Comparison of ENCODE assay signal across 7 mouse cellular contexts in the genomic region with DNA sequence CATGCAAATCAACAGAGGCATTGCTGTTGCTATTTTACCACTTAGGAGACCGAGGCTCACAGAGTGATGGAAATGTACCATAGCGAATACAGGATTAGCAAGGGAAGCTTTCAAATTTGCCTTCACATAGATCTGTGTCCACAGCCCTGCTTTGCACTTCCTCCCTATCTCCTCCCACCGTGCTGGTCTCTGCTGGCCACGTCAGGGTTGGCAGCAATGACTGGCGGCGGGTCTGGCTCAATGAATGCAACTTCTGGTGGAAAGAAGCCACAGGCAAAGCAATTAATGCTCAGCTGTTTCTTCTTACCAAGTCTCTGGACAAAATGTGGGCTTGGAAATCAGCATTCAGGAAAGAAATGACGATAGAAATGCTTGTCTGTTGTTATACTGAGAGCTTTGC.
DNase-seq lines count a peak whose midpoint lies in the region; ATAC-seq and TF ChIP-seq lines count a peak whose summit lies in the region.

No protein-coding gene starts in this region.

- ATAC-seq in kidney, postnatal 0 days (replicated peaks; ENCODE audit: low FRiP score, low read depth) = no peak
- ATAC-seq in embryonic facial prominence, embryonic 12.5 days (ENCODE audit: insufficient number of reproducible peaks, insufficient read depth, low FRiP score, low TSS enrichment) = no peak
- no peak for ATAC-seq in stomach, embryonic 16.5 days (ENCODE audit: insufficient read depth, low FRiP score)

- peak overlapping the region; percentile 16; the same call in 1 of the 2 replicates for H3K4me2 ChIP-seq in kidney, postnatal 0 days (ENCODE audit: low read length)
- 0 out of 2 replicates have a peak overlapping the region, but pooled peaks have one; percentile 15 for H3K4me2 ChIP-seq in embryonic facial prominence, embryonic 12.5 days (replicated peaks)
- peak overlapping the region; percentile 12; the same call in 1 of the 2 replicates for H3K4me2 ChIP-seq in stomach, embryonic 16.5 days (ENCODE audit: low read depth, low read length)

- WGBS in kidney, postnatal 0 days = 46% methylated on average over 7 of the region's 7 CpGs
- WGBS in embryonic facial prominence, embryonic 12.5 days = 42% methylated on average over 7 of the region's 7 CpGs
- WGBS in stomach, embryonic 16.5 days = 42% methylated on average over 7 of the region's 7 CpGs

- H3K27ac ChIP-seq in kidney, postnatal 0 days = no peak overlapping the region
- H3K27ac ChIP-seq in embryonic facial prominence, embryonic 12.5 days = no peak overlapping the region
- no peak overlapping the region for H3K27ac ChIP-seq in stomach, embryonic 16.5 days (ENCODE audit: low read length)

- no peak overlapping the region for H3K4me3 ChIP-seq in kidney, postnatal 0 days (replicated peaks; ENCODE audit: low read depth, low read length)
- H3K4me3 ChIP-seq in embryonic facial prominence, embryonic 12.5 days = no peak overlapping the region
- H3K4me3 ChIP-seq in stomach, embryonic 16.5 days (replicated peaks; ENCODE audit: low read length) = no peak overlapping the region

- no peaks in the 10 kb centered on the region for H3K4me1 ChIP-seq in kidney, postnatal 0 days (replicated peaks; ENCODE audit: insufficient read depth, low read length)
- H3K4me1 ChIP-seq in embryonic facial prominence, embryonic 12.5 days = no peaks in the 10 kb centered on the region
- no peaks in the 10 kb centered on the region for H3K4me1 ChIP-seq in stomach, embryonic 16.5 days (ENCODE audit: control insufficient read depth, insufficient read depth, low read length)

- H3K27me3 ChIP-seq in kidney, postnatal 0 days (ENCODE audit: insufficient read depth, low read length) = no peaks in the 10 kb centered on the region
- H3K27me3 ChIP-seq in embryonic facial prominence, embryonic 12.5 days = no peaks in the 10 kb centered on the region
- no peaks in the 10 kb centered on the region for H3K27me3 ChIP-seq in stomach, embryonic 16.5 days (ENCODE audit: control insufficient read depth, insufficient read depth, low read length)

- TF ChIP-seq CTCF in kidney, postnatal 0 days (IDR thresholded peaks at IDR 0.05; ENCODE audit: low read depth) = no peak

- no peaks in the 10 kb centered on the region for H3K36me3 ChIP-seq in kidney, postnatal 0 days (ENCODE audit: insufficient read depth, low read length)
- H3K36me3 ChIP-seq in embryonic facial prominence, embryonic 12.5 days = no peaks in the 10 kb centered on the region
- H3K36me3 ChIP-seq in stomach, embryonic 16.5 days (ENCODE audit: control insufficient read depth, insufficient read depth, low read length) = no peaks in the 10 kb centered on the region

- peak; percentile 6 for DNase-seq in kidney, postnatal 0 days (ENCODE audit: low spot score)
- DNase-seq in kidney, postnatal 25 days = no peak
- peak; percentile 5 to 20 for DNase-seq in cerebellum, adult 18-20 months
- DNase-seq in layer of hippocampus, postnatal 14 days (ENCODE audit: low spot score in 2 of 2) = peak; percentile 29 to 30
- DNase-seq in adipocyte (ENCODE audit: low spot score) = no peak

- no peaks in the 10 kb centered on the region for H3K9me3 ChIP-seq in kidney, postnatal 0 days (replicated peaks; ENCODE audit: low read length)
- H3K9me3 ChIP-seq in embryonic facial prominence, embryonic 12.5 days = no peaks in the 10 kb centered on the region
- no peaks in the 10 kb centered on the region for H3K9me3 ChIP-seq in stomach, embryonic 16.5 days (replicated peaks; ENCODE audit: control insufficient read depth, low read length)

- no peak overlapping the region for H3K9ac ChIP-seq in kidney, postnatal 0 days (ENCODE audit: low read depth, low read length)
- no peak overlapping the region for H3K9ac ChIP-seq in embryonic facial prominence, embryonic 12.5 days
- no peak overlapping the region for H3K9ac ChIP-seq in stomach, embryonic 16.5 days (ENCODE audit: low read length)

Comparison
In these comparisons a context has a peak if more than half of its experiments do, and no peak if none do; other contexts are left out.
1. DNase-seq: peak in kidney, postnatal 0 days (single experiment), cerebellum, adult 18-20 months (2 of 2) and layer of hippocampus, postnatal 14 days (2 of 2); none in kidney, postnatal 25 days (0 of 2) and adipocyte (single experiment).
2. Peak in every context shown above with its lines, with median percentiles within 50 percentile points of each other: H3K4me2 ChIP-seq.